Mouse (Mus musculus): ENCODE data around the gene Tspan33.

- no peak for TF ChIP-seq POLR2A (IDR thresholded peaks at IDR 0.05; ENCODE audit: insufficient read depth, low read length)
- no peak for TF ChIP-seq EP300 (IDR thresholded peaks at IDR 0.05; ENCODE audit: insufficient read depth, low read depth, low read length)
Observed at GRCm38 (mm10) chr6:29766874-29767273, 72.9 kb downstream of the Tspan33 start.
